Mouse (Mus musculus) central nervous system, embryonic 11.5 days (tissue): ENCODE results near the gene Zfp853. TPM values are rescaled to one million over a fixed set of nuclear protein-coding genes. Genes with fewer than 3 reads are reported as not detected.

Source experiments
- polyA plus RNA-seq: library from polyadenylated mRNA; depleted of rRNA; stranded (reverse); fragments of >200 nt; gene quantifications from 2 replicates; pipeline ENCODE4 v1.2.3, GENCODE M21; 2012; rRNA removed

The Zfp853 gene
- polyA plus RNA-seq, result 0.61 and 1.2 TPM in 2 replicates

DNA sequence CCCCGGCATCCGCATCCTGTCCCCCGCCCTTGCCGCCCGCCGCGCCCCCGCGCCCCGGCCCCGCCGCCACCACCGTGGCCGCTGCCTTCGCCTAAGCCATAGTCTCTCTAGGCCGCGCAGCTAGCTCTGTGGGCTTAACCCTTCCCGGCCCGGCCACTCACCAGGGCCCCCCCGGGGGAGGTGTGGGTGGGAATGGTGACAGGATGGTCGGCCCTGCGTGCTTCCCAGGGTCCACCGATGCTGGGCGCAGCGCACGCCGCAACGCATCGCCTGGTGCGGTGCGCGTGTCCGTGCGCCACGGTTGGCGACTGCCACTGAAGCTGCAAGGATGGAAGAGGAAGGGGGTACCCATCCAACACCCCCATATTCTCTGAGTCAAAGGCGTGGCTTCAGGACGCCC lies at the start of gene Zfp853:
Gene Zfp853, minus strand, starts transcription at position 220 of the 400 bp plus-strand sequence.

DNA sequence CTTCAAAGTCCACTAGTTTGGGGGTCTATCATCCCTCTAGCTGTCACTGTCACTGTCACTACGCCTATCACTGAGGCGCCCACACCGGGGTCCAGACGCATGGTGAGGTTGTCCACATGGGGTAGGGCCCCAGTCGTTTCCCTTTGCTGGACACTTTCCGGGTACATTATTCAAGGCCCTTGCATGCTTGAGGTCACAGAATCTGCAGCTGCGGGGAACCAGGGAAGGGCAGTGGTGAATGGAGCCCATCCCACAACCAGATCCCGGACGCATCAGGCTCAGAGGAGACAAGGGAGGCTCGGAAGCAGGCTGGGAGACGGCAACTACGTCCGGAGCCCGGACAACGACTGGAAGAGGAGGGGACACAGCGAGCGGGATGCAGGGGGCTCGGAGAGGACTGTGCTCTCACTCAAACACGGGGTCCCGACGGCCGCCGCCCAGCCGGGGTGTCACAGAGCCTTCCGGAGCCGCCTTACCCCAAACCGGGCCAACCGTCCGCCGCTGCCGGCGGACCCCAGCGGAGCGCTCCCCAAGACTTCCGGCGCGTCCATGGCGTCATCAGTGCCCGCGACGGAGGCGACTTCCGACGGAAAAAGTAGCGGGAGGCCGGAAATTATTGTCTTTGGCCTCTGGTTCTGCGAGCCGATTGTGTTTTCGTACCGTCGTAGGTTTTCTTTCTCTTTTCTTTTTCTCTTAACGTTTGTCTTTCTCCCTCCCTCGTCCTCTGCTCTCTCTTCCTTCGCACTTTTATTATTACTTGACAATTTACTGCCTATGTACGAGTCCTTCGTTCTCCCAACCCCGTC lies 35.5 kb upstream of the Zfp853 start, which contains the start of gene Zdhhc4:
Gene Zdhhc4, minus strand, starts transcription at position 567 of the 806 bp plus-strand sequence.

DNA sequence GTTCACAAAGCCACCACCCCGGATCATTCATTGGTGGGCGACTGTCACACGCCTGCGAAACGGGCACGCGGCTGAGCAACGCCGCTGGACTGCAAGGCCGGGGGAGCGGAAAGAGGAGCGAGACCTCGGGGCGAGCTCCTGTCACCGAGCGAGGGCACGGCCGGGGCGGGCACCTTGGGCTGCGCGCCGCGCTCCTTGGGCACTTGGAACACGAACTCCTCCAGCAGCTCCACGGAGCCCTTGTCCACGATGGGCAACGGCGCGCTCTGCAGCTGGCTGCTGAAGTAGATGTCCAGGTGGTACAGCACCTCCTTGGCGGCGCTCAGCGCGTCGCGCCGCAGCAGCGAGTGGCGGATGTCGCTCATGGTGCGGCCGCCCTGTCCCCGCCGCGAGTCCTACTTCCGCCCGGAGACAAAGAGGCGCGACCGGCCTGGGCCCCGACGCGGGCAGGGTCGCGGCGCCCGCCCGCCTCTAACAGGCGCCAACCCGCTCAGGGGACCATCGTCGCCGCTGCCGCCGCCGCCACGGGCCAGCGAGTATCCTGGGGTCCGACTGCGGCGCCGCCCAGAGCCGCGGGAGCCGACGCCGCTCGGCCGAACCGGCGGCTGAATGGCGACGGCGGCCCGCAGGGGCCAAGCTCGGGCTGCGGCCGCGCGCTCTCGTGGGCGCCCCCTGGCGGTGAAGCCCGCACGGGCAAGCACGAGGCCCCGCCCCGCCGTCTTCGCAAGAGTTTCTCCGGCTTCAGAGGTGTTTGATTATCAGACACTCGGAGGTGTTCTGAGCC lies 21.5 kb upstream of the Zfp853 start, which contains the start of gene E130309D02Rik:
Gene E130309D02Rik, minus strand, starts transcription at position 631 of the 784 bp plus-strand sequence.

DNA sequence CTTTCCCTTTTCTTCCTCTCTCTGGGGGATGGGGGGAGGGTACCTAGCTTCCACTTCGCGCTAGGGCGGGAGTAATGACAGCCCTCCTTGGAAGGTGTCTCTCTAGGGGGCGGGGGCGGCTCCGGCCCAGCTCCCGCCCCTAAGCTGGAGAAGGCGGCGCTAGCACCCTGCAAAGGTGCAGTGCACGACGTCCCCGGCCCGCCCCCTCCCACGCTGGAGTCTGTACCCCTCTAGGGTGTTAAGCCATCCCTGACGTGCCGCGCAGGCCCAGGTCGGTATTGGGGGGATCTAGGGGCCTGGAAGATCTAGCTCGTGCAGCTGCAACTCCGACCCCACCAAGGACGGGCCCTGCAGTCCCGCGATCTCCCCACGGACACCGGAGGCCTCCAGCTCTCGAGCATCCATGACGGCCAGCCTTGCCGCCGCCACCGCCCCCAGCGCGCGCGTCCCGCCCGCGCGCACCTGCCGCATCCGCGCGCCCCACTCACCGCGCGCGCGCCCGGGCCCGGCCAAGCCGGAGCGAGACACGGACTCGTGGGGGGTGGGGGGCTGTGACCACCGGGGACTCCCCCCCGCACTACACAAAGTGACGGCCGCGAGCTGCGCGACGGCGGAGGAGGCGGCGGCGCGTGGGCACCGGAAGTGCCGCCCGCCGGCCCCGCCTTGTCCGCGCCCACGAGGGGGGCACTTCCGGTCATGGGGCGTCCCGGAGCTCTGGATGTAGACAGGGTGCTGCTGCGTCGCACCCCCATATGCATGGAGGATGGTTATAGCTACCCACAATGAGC lies 23.9 kb downstream of the Zfp853 start, which contains the start of gene Zfp316:
Gene Zfp316, minus strand, starts transcription at position 660 of the 788 bp plus-strand sequence.

Other genes starting within 250 kb of the Zfp853 start
- gene Rnf216, start 180.6 kb downstream of the Zfp853 start, polyA plus RNA-seq, result 25.2 and 31.8 TPM in 2 replicates
- not detected in 2 replicates for gene Olfr718-ps1, start 146.0 kb downstream of the Zfp853 start, polyA plus RNA-seq
- 15.5 and 19.2 TPM in 2 replicates for gene Rbak, start 112.8 kb downstream of the Zfp853 start, polyA plus RNA-seq
- gene Spdye4b, start 112.6 kb downstream of the Zfp853 start, polyA plus RNA-seq, result not detected in 2 replicates
- not detected in 2 replicates for gene Spdye4a, start 66.7 kb downstream of the Zfp853 start, polyA plus RNA-seq
- gene Zfp12, start 58.5 kb downstream of the Zfp853 start, polyA plus RNA-seq, result 29.6 and 33.9 TPM in 2 replicates
- gene Zfp316, start 23.6 kb downstream of the Zfp853 start, polyA plus RNA-seq, result 12.2 and 21.6 TPM in 2 replicates
- gene E130309D02Rik, start 21.7 kb upstream of the Zfp853 start, polyA plus RNA-seq, result 31.9 and 33.7 TPM in 2 replicates
- 43.6 and 58.9 TPM in 2 replicates for gene Zdhhc4, start 35.6 kb upstream of the Zfp853 start, polyA plus RNA-seq
- gene Grid2ip, start 63.7 kb upstream of the Zfp853 start, polyA plus RNA-seq, result 0.82 and 0.89 TPM in 2 replicates
- 61.5 and 90.0 TPM in 2 replicates for gene Kdelr2, start 110.2 kb upstream of the Zfp853 start, polyA plus RNA-seq
- gene Daglb, start 171.0 kb upstream of the Zfp853 start, polyA plus RNA-seq, result 9.7 and 11.2 TPM in 2 replicates
- gene Rac1, start 234.4 kb upstream of the Zfp853 start, polyA plus RNA-seq, result 322 and 463 TPM in 2 replicates